Mouse (Mus musculus): Measurements from ENCODE around the gene Mettl16.

- TF ChIP-seq EP300 (IDR thresholded peaks at IDR 0.05; ENCODE audit: low read depth) (no peak), CTCF (IDR thresholded peaks at IDR 0.05; ENCODE audit: low read depth) (no peak)
These were observed 19.1 kb upstream of the Mettl16 start for GRCm38 (mm10) chr11:74751352-74752066.
